ENCODE assay signal across 22 mouse cellular contexts in genomic region chr2:62613133-62613532, GRCm38 (mm10). TPM values are rescaled to one million over a fixed set of nuclear protein-coding genes. Genes with fewer than 3 reads are reported as not detected.
DNase-seq lines count a peak whose midpoint lies in the region; ATAC-seq and TF ChIP-seq lines count a peak whose summit lies in the region.
"Had no signal": no experiment of that assay in that cellular context is flagged by ENCODE, and none has a peak within 500 bp of the region (broad histone marks: within the 10 kb centered on the region; RNA-seq: fewer than 3 reads in every experiment).

No protein-coding gene starts in this region.

- 88% methylated on average over 4 of the region's 4 CpGs for WGBS in forebrain, embryonic 13.5 days
- 73% methylated on average over 4 of the region's 4 CpGs for WGBS in forebrain, postnatal 0 days
- 86% methylated on average over 4 of the region's 4 CpGs for WGBS in liver, embryonic 16.5 days (ENCODE audit: insufficient replicate concordance)
- WGBS in midbrain, embryonic 10.5 days = 96% methylated on average over 4 of the region's 4 CpGs

- intact Hi-C loops in left cerebral cortex, postnatal 4 days (cut with DNase I) = no loop called here

- ATAC-seq in forebrain, embryonic 13.5 days = peak; percentile 36; the same call in 1 of the 2 replicates
- ATAC-seq in forebrain, postnatal 0 days = no peak
- 0 out of 2 replicates have a peak, but pooled peaks have one; percentile 40 for ATAC-seq in erythroid progenitor cell, adult 5-6 weeks (replicated peaks; ENCODE audit: low FRiP score, poor library complexity, severe bottlenecking)
- 0 out of 2 replicates have a peak, but pooled peaks have one; percentile 14 for ATAC-seq in liver, embryonic 16.5 days (ENCODE audit: low read depth)
- ATAC-seq: CD4-positive, CD25-positive, alpha-beta regulatory T cell, adult 4 months had no signal

- no peaks in the 10 kb centered on the region for H3K36me3 ChIP-seq in forebrain, embryonic 13.5 days (ENCODE audit: poor library complexity, severe bottlenecking)
- no peaks in the 10 kb centered on the region for H3K36me3 ChIP-seq in forebrain, postnatal 0 days (ENCODE audit: insufficient read depth)
- H3K36me3 ChIP-seq in liver, embryonic 16.5 days (ENCODE audit: control insufficient read depth, insufficient read depth) = no peaks in the 10 kb centered on the region
- H3K36me3 ChIP-seq in midbrain, embryonic 10.5 days = no peaks in the 10 kb centered on the region
- H3K36me3 ChIP-seq: embryonic facial prominence, embryonic 15.5 days; heart, embryonic 13.5 days; hindbrain, embryonic 15.5 days had no signal

- H3K4me3 ChIP-seq in forebrain, embryonic 13.5 days = no peak overlapping the region
- H3K4me3 ChIP-seq in forebrain, postnatal 0 days (ENCODE audit: low read depth, low read length) = no peak overlapping the region
- H3K4me3 ChIP-seq in liver, embryonic 16.5 days (ENCODE audit: low read depth, low read length) = no peak overlapping the region
- H3K4me3 ChIP-seq in midbrain, embryonic 10.5 days = no peak overlapping the region
- H3K4me3 ChIP-seq: embryonic facial prominence, embryonic 15.5 days; heart, embryonic 13.5 days; hindbrain, embryonic 15.5 days had no signal

- TF ChIP-seq CTCF in forebrain, postnatal 0 days (IDR thresholded peaks at IDR 0.05; ENCODE audit: low read depth) = no peak

- DNase-seq in forebrain, postnatal 0 days = no peak
- peak; percentile 10 for DNase-seq in left cerebral cortex, postnatal 4 days
- DNase-seq in left cerebral cortex, adult 11 months (ENCODE audit: low spot score) = no peak
- no peak for DNase-seq in thymus, postnatal 25 days
- DNase-seq in midbrain, embryonic 10.5 days (ENCODE audit: low spot score) = no peak
- DNase-seq: adrenal gland, adult 8-10 months; adrenal gland, postnatal 36 days; B cell, adult 2 months; cerebellum, adult 11 months; cerebellum, adult 8-10 months; cerebellum, postnatal 14 days; embryo, embryonic 11 days; gastrocnemius, postnatal 14 days; heart, postnatal 36 days had no signal

- H3K27me3 ChIP-seq in forebrain, embryonic 13.5 days = no peaks in the 10 kb centered on the region
- H3K27me3 ChIP-seq in forebrain, postnatal 0 days (ENCODE audit: insufficient read depth, low read length) = no peaks in the 10 kb centered on the region
- no peaks in the 10 kb centered on the region for H3K27me3 ChIP-seq in liver, embryonic 16.5 days (ENCODE audit: control insufficient read depth, insufficient read depth, low read depth, low read length)
- no peaks in the 10 kb centered on the region for H3K27me3 ChIP-seq in midbrain, embryonic 10.5 days (ENCODE audit: low read depth, poor library complexity, severe bottlenecking)
- H3K27me3 ChIP-seq: embryonic facial prominence, embryonic 15.5 days; heart, embryonic 13.5 days; hindbrain, embryonic 15.5 days had no signal

- no peak overlapping the region for H3K4me2 ChIP-seq in forebrain, embryonic 13.5 days
- no peak overlapping the region for H3K4me2 ChIP-seq in forebrain, postnatal 0 days (ENCODE audit: low read depth)
- H3K4me2 ChIP-seq in liver, embryonic 16.5 days (ENCODE audit: low read depth, low read length) = no peak overlapping the region
- H3K4me2 ChIP-seq: embryonic facial prominence, embryonic 15.5 days; heart, embryonic 13.5 days; hindbrain, embryonic 15.5 days had no signal

- H3K4me1 ChIP-seq in forebrain, embryonic 13.5 days = no peaks in the 10 kb centered on the region
- H3K4me1 ChIP-seq in forebrain, postnatal 0 days (ENCODE audit: insufficient read depth) = no peaks in the 10 kb centered on the region
- H3K4me1 ChIP-seq in liver, embryonic 16.5 days (ENCODE audit: control insufficient read depth, low read depth, low read length) = peaks cover 8% of the 10 kb centered on the region
- H3K4me1 ChIP-seq in midbrain, embryonic 10.5 days = no peaks in the 10 kb centered on the region
- H3K4me1 ChIP-seq: embryonic facial prominence, embryonic 15.5 days; heart, embryonic 13.5 days; hindbrain, embryonic 15.5 days had no signal

- no peaks in the 10 kb centered on the region for H3K9me3 ChIP-seq in forebrain, embryonic 13.5 days (replicated peaks)
- no peaks in the 10 kb centered on the region for H3K9me3 ChIP-seq in forebrain, postnatal 0 days (ENCODE audit: low read length)
- no peaks in the 10 kb centered on the region for H3K9me3 ChIP-seq in liver, embryonic 16.5 days (replicated peaks; ENCODE audit: control insufficient read depth, low read length)
- no peaks in the 10 kb centered on the region for H3K9me3 ChIP-seq in midbrain, embryonic 10.5 days (replicated peaks)
- H3K9me3 ChIP-seq: embryonic facial prominence, embryonic 15.5 days; G1E; heart, embryonic 13.5 days; hindbrain, embryonic 15.5 days had no signal

- H3K9ac ChIP-seq in forebrain, embryonic 13.5 days = no peak overlapping the region
- H3K9ac ChIP-seq in forebrain, postnatal 0 days = no peak overlapping the region
- H3K9ac ChIP-seq in liver, embryonic 16.5 days (ENCODE audit: low read depth, low read length) = no peak overlapping the region
- H3K9ac ChIP-seq: embryonic facial prominence, embryonic 15.5 days; heart, embryonic 13.5 days; hindbrain, embryonic 15.5 days had no signal

- H3K27ac ChIP-seq in forebrain, embryonic 13.5 days = no peak overlapping the region
- no peak overlapping the region for H3K27ac ChIP-seq in forebrain, postnatal 0 days (ENCODE audit: low read depth, low read length)
- no peak overlapping the region for H3K27ac ChIP-seq in liver, embryonic 16.5 days (ENCODE audit: low read length)
- H3K27ac ChIP-seq in midbrain, embryonic 10.5 days (replicated peaks) = no peak overlapping the region
- H3K27ac ChIP-seq: embryonic facial prominence, embryonic 15.5 days; heart, embryonic 13.5 days; hindbrain, embryonic 15.5 days had no signal

RNA-seq across cellular contexts. Expression of gene Ifih1, which starts 32.9 kb away (rescaled TPM):
- polyA plus RNA-seq in forebrain, embryonic 13.5 days (2015; fragmentation: Nextera tagmentation; extraction: Ambion mirVana) = 1.1 and 1.4 TPM in 2 replicates
- 1.5 and 2.9 TPM in 2 replicates for total RNA-seq in forebrain, postnatal 0 days (2014; rRNA removed)
- polyA plus RNA-seq in forebrain, postnatal 0 days (2015; fragmentation: Nextera tagmentation; extraction: Ambion mirVana) = 1.4 and 1.7 TPM in 2 replicates
- 1 to 10 TPM; 2.1 to 2.2 TPM for total RNA-seq in left cerebral cortex, postnatal 4 days (2021)
- total RNA-seq in erythroid progenitor cell, adult 5-6 weeks (2015; ENCODE audit: low replicate concordance) = 24.3 and 37.1 TPM in 2 replicates
- 28.7 and 38.0 TPM in 2 replicates for total RNA-seq in erythroid progenitor cell, adult 5-6 weeks (2017; ENCODE audit: low replicate concordance)
- polyA plus RNA-seq in liver, embryonic 16.5 days (2015; fragmentation: Nextera tagmentation; extraction: Ambion mirVana) = 3.2 and 3.6 TPM in 2 replicates
- polyA plus RNA-seq in midbrain, embryonic 10.5 days (2016; fragmentation: Nextera tagmentation; extraction: Ambion mirVana) = 0.43 and 0.93 TPM in 2 replicates

RNA-seq across cellular contexts. Expression of gene Fap, which starts 39.3 kb away (rescaled TPM):
- 0.32 and 0.50 TPM in 2 replicates for polyA plus RNA-seq in forebrain, embryonic 13.5 days (2015; fragmentation: Nextera tagmentation; extraction: Ambion mirVana)
- 1.5 and 3.3 TPM in 2 replicates for total RNA-seq in forebrain, postnatal 0 days (2014; rRNA removed)
- polyA plus RNA-seq in forebrain, postnatal 0 days (2015; fragmentation: Nextera tagmentation; extraction: Ambion mirVana) = 0.86 and 1.1 TPM in 2 replicates
- 1 to 10 TPM; 2.1 to 2.2 TPM for total RNA-seq in left cerebral cortex, postnatal 4 days (2021)
- 2.2 and 16.3 TPM in 2 replicates for total RNA-seq in erythroid progenitor cell, adult 5-6 weeks (2015; ENCODE audit: low replicate concordance)
- total RNA-seq in erythroid progenitor cell, adult 5-6 weeks (2017; ENCODE audit: low replicate concordance) = 4.8 and 11.0 TPM in 2 replicates
- polyA plus RNA-seq in liver, embryonic 16.5 days (2015; fragmentation: Nextera tagmentation; extraction: Ambion mirVana) = 0.34 and 0.43 TPM in 2 replicates
- 2.2 and 2.8 TPM in 2 replicates for polyA plus RNA-seq in midbrain, embryonic 10.5 days (2016; fragmentation: Nextera tagmentation; extraction: Ambion mirVana)
- total RNA-seq: G1E had no signal
- polyA plus RNA-seq: G1E had no signal

RNA-seq across cellular contexts. Expression of gene Gca, which starts 51.0 kb away (rescaled TPM):
- 10.4 and 12.4 TPM in 2 replicates for polyA plus RNA-seq in forebrain, embryonic 13.5 days (2015; fragmentation: Nextera tagmentation; extraction: Ambion mirVana)
- total RNA-seq in forebrain, postnatal 0 days (2014; rRNA removed) = 0.85 and 1.5 TPM in 2 replicates
- 2.2 and 4.2 TPM in 2 replicates for polyA plus RNA-seq in forebrain, postnatal 0 days (2015; fragmentation: Nextera tagmentation; extraction: Ambion mirVana)
- 1 to 10 TPM; 5.6 to 7.5 TPM for total RNA-seq in left cerebral cortex, postnatal 4 days (2021)
- total RNA-seq in erythroid progenitor cell, adult 5-6 weeks (2015; ENCODE audit: low replicate concordance) = 14.7 and 19.8 TPM in 2 replicates
- 3.5 and 6.9 TPM in 2 replicates for total RNA-seq in erythroid progenitor cell, adult 5-6 weeks (2017; ENCODE audit: low replicate concordance)
- 5.5 and 5.7 TPM in 2 replicates for polyA plus RNA-seq in liver, embryonic 16.5 days (2015; fragmentation: Nextera tagmentation; extraction: Ambion mirVana)
- polyA plus RNA-seq in midbrain, embryonic 10.5 days (2016; fragmentation: Nextera tagmentation; extraction: Ambion mirVana) = 1.5 and 2.0 TPM in 2 replicates
